Mouse (Mus musculus) bone marrow macrophage, adult 2 months (primary cell): ENCODE data around the gene Col4a2.

Experiments used
- CTCF ChIP-seq: IDR thresholded peaks from 2 replicates; pipeline ENCODE4 v1.5.1; 2012; ENCODE audit warnings: low read depth, mild to moderate bottlenecking, low read length, moderate library complexity
- POLR2A ChIP-seq: IDR thresholded peaks from 2 replicates; pipeline ENCODE4 v1.6.1; 2012; ENCODE audit warnings: mild to moderate bottlenecking, low read depth, low read length, borderline replicate concordance

GRCm38 (mm10) chr8:11401183-11401582, 88.6 kb downstream of the Col4a2 start:
- TF ChIP-seq POLR2A (no peak), CTCF (no peak)
